Mouse (Mus musculus): Measurements from ENCODE around the gene Disp2.

Gene Disp2

GRCm38 (mm10) chr2:118841774-118842173 lies 62.3 kb downstream of the Disp2 start:
- DNase-seq (ENCODE audit: low spot score in 2 of 2): no peak

GRCm38 (mm10) chr2:118844427-118844826 lies 64.9 kb downstream of the Disp2 start:
- no peak for DNase-seq (ENCODE audit: low spot score in 2 of 2)

GRCm38 (mm10) chr2:118846246-118846645 lies 66.7 kb downstream of the Disp2 start:
- no peak for DNase-seq (ENCODE audit: low spot score in 2 of 2)

GRCm38 (mm10) chr2:118851756-118852155 lies 72.2 kb downstream of the Disp2 start:
- no peak for DNase-seq (ENCODE audit: low spot score in 2 of 2)
